Mouse (Mus musculus): Measurements from ENCODE around the gene Rassf4.

GRCm38 (mm10) chr6:116670144-116670543 lies 3.6 kb downstream of the Rassf4 start:
- TF ChIP-seq POLR2A (IDR thresholded peaks at IDR 0.05; ENCODE audit: control insufficient read depth in 1 of 2, insufficient read depth in 1 of 2, low read depth in 1 of 2, low read length in 2 of 2, poor library complexity in 1 of 2) (no peak), ZNF384 (IDR thresholded peaks at IDR 0.05; ENCODE audit: low read depth, low read length) (no peak), HCFC1 (IDR thresholded peaks at IDR 0.05; ENCODE audit: low read depth, low read length) (no peak), GATA1 (IDR thresholded peaks at IDR 0.05; ENCODE audit: low read depth, low read length) (no peak), E2F4 (IDR thresholded peaks at IDR 0.05; ENCODE audit: borderline replicate concordance, low read depth, low read length) (no peak)

All from MEL (cell line).